Mouse (Mus musculus) olfactory bulb, adult 2 months (tissue): ENCODE results near the gene Snrpa.

Experiments
- CTCF ChIP-seq: fragments of 200-500 bp; IDR thresholded peaks from 2 replicates; pipeline ENCODE4 v1.5.1; 2012; ENCODE audit warnings: low read depth, mild to moderate bottlenecking, low read length, moderate library complexity; ENCODE audit not compliant: insufficient read depth
- POLR2A ChIP-seq: fragments of 200-500 bp; IDR thresholded peaks from 2 replicates; pipeline ENCODE4 v1.6.1; 2012; ENCODE audit warnings: mild to moderate bottlenecking, low read depth, low read length, moderate library complexity; ENCODE audit not compliant: insufficient read depth

- no peak for TF ChIP-seq CTCF
- TF ChIP-seq POLR2A = 0 out of 2 replicates have a peak, but pooled peaks have one; percentile 7
Measured at GRCm38 (mm10) chr7:27195681-27196611, at the start of gene Snrpa, which contains the start of gene BC024978.
